Mouse (Mus musculus) v-Abl transformed pro-B cells (cell line): ENCODE data around the gene App.

ENCODE experiments used
- in situ Hi-C, 2 experiments: fragments of 400-800 bp; cut with MboI; formaldehyde crosslinking; loops; one replicate each; pipeline ENCODE4 v1.15.1; 2025; ENCODE audit not compliant: unreplicated experiment in 2 of 2

App gene

DNA sequence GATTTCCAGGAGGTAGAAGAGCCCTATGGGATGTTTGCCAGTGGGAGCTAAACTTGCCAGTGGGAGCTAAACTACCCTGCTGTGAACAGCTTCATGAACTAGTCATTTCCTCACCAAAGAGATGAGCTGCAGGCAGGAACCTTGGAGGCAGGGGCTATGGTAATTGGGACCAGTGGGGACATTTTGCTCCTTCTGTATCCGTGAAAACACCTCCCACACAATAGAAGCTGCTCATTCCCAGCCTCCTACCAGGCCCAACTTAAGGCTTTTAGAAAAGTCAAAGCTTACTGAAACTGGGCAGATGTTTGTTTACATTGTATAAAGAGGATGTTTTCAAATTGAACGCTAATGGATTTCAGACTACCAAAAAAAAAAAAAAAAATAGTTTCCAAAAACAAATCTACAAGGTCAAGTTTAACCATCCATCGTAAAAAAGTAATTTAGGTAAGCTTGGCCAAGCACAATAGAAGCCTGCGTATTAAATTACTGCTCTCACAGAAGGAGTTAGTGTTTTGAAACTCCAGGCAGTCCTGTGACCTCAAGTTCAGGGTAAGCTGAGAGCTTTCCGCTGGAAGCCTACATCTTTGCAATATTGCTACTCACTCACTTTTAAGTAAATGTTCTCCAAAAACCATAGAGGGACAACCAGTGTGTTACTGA lies 253.8 kb downstream of the App start:
- in situ Hi-C loops = no loop called here

DNA sequence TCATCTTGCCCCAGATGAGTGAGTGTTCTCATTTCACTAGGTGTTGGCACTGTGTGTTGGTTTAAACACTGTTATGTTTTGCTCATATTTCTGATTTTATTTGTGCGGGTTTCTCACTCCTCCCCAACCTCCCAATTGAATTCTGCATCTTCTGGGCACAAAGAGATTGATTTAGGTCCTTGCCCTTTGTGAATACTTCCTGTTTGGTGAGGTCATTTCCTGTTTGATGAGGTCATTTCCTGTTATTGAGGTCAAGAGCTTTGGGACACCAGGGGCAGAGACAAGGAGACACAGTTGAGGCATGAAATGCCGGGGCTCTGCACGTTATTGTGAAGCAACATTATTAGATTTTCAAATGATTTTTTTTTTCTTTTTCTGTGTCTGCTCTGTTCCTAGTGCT lies 254.5 kb downstream of the App start:
- in situ Hi-C loops = no loop called here

DNA sequence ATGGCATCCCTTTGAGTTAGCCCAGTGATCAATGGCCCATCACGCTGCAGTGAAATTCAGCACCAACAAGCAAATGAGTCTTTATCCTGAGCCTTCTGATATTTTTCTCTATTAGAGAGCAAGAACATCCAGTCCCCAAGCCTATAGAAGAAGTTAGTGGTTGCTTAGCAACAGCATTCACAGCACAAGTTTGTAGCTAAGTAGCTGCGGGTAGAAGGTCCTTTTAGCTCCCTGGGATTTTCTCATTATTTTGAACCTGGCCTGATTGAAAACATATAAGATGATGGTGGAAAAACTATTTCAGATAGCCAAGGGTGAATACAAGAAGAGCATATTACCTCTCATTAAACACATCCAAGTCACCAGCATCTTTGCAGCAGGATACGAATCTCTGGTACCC lies 256.8 kb downstream of the App start:
- in situ Hi-C loops = no loop called here

DNA sequence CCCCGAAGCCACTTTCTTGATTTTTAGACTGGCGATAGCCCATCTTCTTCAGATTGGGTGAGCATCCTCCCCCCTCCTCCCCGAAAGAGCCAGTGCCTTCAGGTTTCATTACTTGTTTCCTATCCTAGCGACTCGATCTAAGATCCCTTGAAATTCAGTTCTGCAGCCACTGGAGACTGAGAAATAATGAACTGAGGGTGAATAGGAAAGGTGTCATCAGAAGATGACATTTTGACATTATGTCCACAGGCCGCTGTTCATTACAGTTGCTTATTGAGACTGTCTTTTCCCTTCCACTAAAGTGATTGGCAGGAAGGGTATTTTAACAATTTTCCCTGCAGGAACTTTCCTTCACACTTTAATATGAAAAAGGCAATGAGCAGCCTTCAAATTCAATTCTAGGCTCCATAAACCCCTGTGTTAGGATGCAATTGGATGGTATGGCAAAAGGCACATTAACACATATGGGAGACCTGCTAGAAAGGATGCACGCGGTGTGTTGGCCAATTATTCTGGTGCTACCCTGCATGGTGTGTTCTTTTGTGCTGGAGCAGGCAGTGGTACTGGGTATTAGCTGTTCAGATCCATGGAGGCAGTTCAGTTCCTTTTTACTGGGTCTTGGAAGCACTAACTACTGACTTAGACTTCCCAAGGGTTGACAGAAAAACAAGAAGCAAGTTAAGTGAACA lies 261.9 kb downstream of the App start:
- in situ Hi-C loops = no loop called here

GRCm38 (mm10) chr16:84902995-84903394 lies 270.6 kb downstream of the App start:
- in situ Hi-C loops = no loop called here
